Mouse (Mus musculus) liver, adult 2 months (tissue): ENCODE measurements around the gene Gsc2.

ENCODE experiments used
- CTCF ChIP-seq: fragments of 200-500 bp; IDR thresholded peaks from 2 replicates; pipeline ENCODE4 v1.5.1; 2011; ENCODE audit warnings: low read depth, low read length, control low read depth
- POLR2A ChIP-seq: fragments of 200-500 bp; IDR thresholded peaks from 2 replicates; pipeline ENCODE4 v1.6.1; 2011; ENCODE audit warnings: low read length, control low read depth; ENCODE audit not compliant: insufficient read depth; ENCODE audit errors: extremely low read depth

DNA sequence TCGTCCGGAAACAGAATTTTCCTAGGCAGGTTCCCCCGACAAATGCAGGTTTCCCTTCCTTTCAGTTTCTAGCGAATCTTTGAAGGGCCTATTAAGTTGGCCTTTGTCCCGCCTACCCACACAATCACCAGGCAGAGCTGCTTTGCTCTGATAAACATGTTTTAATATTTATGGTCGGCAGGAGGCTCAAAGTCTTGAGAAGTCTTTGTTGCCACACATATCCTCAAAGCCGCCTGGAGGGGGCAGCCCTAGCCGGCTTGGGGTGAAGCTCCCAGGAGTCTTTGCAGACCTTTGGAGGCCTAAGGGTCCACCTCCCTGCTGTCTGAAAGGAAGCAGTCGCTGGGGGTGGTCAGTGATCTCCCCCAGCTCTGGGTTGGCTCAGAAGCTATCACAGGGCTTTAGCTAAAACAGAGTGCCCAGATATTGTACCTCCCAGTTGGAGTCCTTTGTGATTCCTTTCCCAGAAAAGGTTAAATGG, 13.8 kb upstream of the Gsc2 start:
- TF ChIP-seq CTCF: peak; percentile 56
- no peak for TF ChIP-seq POLR2A
